Mouse (Mus musculus) heart, postnatal 0 days (tissue): ENCODE results near the gene Btbd16. TPM values are rescaled to one million over a fixed set of nuclear protein-coding genes. Genes with fewer than 3 reads are reported as not detected.

ENCODE experiments used
- ATAC-seq: fragments of 200-750 bp; cut with Nextera tagmentation; 2 replicates; pipeline ENCODE4 v1.8.0; 2017; ENCODE audit warnings: low read depth, moderate number of reproducible peaks, moderate library complexity; ENCODE audit not compliant: insufficient read depth
- DNase-seq: peaks from one replicate; pipeline ENCODE4 v3.0.0-alpha.2; 2016; ENCODE audit warnings: low spot score
- H3K27ac ChIP-seq: fragments of 300-500 bp; sonication (generic); 2 replicates; pipeline ENCODE4 v1.5.1; 2014; ENCODE audit warnings: low read depth, mild to moderate bottlenecking
- H3K27me3 ChIP-seq: fragments of 300-500 bp; sonication (generic); 2 replicates; pipeline ENCODE4 v1.6.1; 2014; ENCODE audit warnings: low read length, mixed read lengths; ENCODE audit not compliant: control insufficient read depth, insufficient read depth
- H3K36me3 ChIP-seq: fragments of 300-500 bp; sonication (generic); replicated peaks from 2 replicates; pipeline ENCODE4 v1.6.1; 2014; ENCODE audit warnings: low read length, mixed read lengths; ENCODE audit not compliant: control insufficient read depth, insufficient read depth
- H3K4me1 ChIP-seq: fragments of 300-500 bp; sonication (generic); 2 replicates; pipeline ENCODE4 v1.6.1; 2014; ENCODE audit warnings: antibody characterized with exemption; ENCODE audit not compliant: control insufficient read depth, insufficient read depth
- H3K4me2 ChIP-seq: fragments of 300-500 bp; sonication (generic); 2 replicates; pipeline ENCODE4 v1.6.1; 2014; ENCODE audit warnings: low read depth, mild to moderate bottlenecking, low read length, moderate library complexity
- H3K4me3 ChIP-seq: fragments of 300-500 bp; sonication (generic); 2 replicates; pipeline ENCODE4 v1.5.1; 2014; ENCODE audit warnings: low read depth, low read length
- H3K9ac ChIP-seq: fragments of 300-500 bp; sonication (generic); replicated peaks from 2 replicates; pipeline ENCODE4 v1.6.1; 2014; ENCODE audit warnings: low read depth, low read length, mixed read lengths
- H3K9me3 ChIP-seq: fragments of 300-500 bp; sonication (generic); replicated peaks from 2 replicates; pipeline ENCODE4 v1.6.1; 2016; ENCODE audit warnings: low read length; ENCODE audit not compliant: control insufficient read depth
- CTCF ChIP-seq: IDR thresholded peaks from 2 replicates; pipeline ENCODE4 v1.5.1; 2016; ENCODE audit warnings: antibody characterized with exemption, control low read depth, low read depth
- EP300 ChIP-seq: IDR thresholded peaks from 2 replicates; pipeline ENCODE4 v1.6.1; 2016; ENCODE audit warnings: antibody characterized with exemption, low read depth
- WGBS: fragments of 180-500 bp; shearing (Covaris S2); extraction: QIAGEN DNeasy Blood & Tissue Kit; methylation state at CpG from one replicate; pipeline ENCODE4 v1.1.7; 2014; 5-methylcytosine and 5-hydroxymethylcytosine counted together
- polyA plus RNA-seq: library from polyadenylated mRNA; unstranded; fragments of >200 nt; fragmentation: Nextera tagmentation; extraction: Ambion mirVana; gene quantifications from 2 replicates; pipeline ENCODE4 v1.2.1, GENCODE M21; 2015
- total RNA-seq: library from RNA; depleted of rRNA; stranded (reverse); fragments of >200 nt; gene quantifications from 2 replicates; pipeline ENCODE4 v1.2.3, GENCODE M21; 2014; ENCODE audit warnings: low replicate concordance

The Btbd16 gene
- total and polyA plus RNA-seq, 2 experiments from 2014 or later = 0.25 TPM; not detected in 1

DNA sequence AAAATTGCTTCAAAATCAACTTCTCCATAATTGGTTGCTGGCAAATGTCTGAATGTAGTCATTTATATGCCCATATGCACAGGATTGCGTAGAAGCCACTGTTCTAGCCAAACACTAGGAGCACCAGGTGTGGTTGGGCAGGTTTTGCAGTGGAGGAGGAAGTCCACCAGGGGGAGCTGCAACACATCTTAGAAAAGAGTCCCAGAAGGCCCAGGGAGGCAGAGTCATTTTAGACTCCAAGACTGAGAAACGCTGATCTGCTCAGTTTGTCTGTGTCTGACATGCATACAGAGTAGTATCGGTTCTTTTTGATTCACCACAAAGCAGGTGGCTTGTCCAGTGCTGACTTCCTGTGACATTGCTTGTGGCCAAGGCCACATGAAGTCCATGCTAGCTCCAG, 3.2 kb upstream of the Btbd16 start:
- DNase-seq = peak; percentile 70
- H3K9me3 ChIP-seq = no peaks in the 10 kb centered on the region
- no peaks in the 10 kb centered on the region for H3K36me3 ChIP-seq
- H3K4me2 ChIP-seq = no peak overlapping the region
- no peak for TF ChIP-seq EP300
- peak; percentile 88 for TF ChIP-seq CTCF
- H3K27me3 ChIP-seq = no peaks in the 10 kb centered on the region
- no peak overlapping the region for H3K27ac ChIP-seq
- H3K9ac ChIP-seq = no peak overlapping the region
- no peak for ATAC-seq
- no peak overlapping the region for H3K4me3 ChIP-seq
- 29% methylated on average over 3 of the region's 3 CpGs for WGBS
- H3K4me1 ChIP-seq = peaks cover 5% of the 10 kb centered on the region; the same call in 1 of the 2 replicates

DNA sequence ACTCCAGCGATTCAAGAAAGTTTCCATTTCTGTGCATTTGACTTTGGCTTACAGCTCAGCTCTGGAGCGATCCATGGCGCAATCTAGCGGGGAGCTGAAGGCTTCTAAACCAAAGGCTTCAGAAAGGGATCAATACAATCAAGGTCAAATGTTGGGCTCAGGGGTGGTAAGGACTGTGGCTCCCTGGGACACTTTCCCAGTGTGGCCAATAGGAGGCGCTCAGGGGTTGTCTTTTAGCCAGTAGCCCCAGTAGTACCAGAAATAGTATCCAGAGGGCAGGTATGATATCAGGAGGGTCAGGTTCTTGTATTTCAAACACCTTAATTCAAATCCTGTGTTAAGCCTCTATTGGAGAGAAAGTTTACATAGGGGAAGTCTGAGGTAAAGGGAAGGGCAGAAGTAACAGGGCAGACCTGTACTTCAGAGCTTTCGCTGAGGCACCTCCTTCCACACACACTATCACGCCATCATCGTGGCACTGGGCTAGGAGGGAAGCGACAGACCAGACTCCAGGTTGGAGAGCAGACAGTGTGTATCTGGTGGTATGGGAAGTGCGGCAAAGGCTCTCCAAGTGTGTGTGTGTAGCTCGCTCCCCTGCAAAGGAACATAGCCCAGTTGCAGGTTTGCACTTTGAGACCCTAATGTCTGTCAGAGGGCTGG, 568 bp upstream of the Btbd16 start:
- Histone ChIP-seq H3K4me3 (no peak overlapping the region), H3K27ac (peak overlapping the region; percentile 70; the same call in 1 of the 2 replicates), H3K9ac (no peak overlapping the region), H3K4me2 (no peak overlapping the region), H3K27me3 (no peaks in the 10 kb centered on the region), H3K9me3 (no peaks in the 10 kb centered on the region), H3K4me1 (peaks cover 5% of the 10 kb centered on the region; the same call in 1 of the 2 replicates), H3K36me3 (no peaks in the 10 kb centered on the region)
- peak; percentile 41 for DNase-seq
- ATAC-seq = peak; percentile 84
- no peak for TF ChIP-seq EP300
- TF ChIP-seq CTCF = peak; percentile 70
- WGBS = 59% methylated on average over 11 of the region's 11 CpGs

DNA sequence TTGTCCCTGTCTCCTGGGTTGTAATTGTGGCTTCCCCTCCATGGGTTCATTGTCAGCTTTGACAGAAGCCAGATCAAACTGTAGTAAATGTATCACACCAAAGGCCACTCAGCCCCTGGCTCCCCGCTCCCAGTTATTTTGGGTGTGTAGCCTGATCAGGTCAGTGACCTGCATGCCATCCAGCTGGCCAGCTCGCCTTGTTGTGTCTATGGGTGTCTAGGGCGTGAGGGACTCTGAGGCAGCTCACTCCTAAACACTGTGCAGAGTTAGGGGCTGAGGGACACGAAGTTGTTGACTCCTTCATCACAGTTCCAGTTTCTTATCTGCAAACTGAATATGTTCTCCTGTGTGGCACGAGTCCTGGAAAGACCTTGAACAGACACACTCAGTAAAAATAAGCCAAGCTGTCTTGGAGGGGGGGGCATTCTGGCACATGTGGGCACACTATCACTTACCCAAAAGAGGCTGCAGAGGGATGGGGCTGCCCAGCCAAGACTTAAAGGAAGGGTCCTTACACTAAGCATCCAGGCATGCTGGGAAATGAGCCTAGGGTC, 7.1 kb downstream of the Btbd16 start:
- Histone ChIP-seq H3K27me3 (no peaks in the 10 kb centered on the region), H3K4me2 (no peak overlapping the region), H3K4me1 (peaks cover 14% of the 10 kb centered on the region), H3K9ac (no peak overlapping the region), H3K4me3 (no peak overlapping the region), H3K36me3 (no peaks in the 10 kb centered on the region), H3K27ac (peak overlapping the region; percentile 81), H3K9me3 (no peaks in the 10 kb centered on the region)
- peak; percentile 68 for DNase-seq
- peak; percentile 70 for ATAC-seq
- WGBS = 26% methylated on average over 5 of the region's 5 CpGs
- no peak for TF ChIP-seq CTCF
- no peak for TF ChIP-seq EP300

DNA sequence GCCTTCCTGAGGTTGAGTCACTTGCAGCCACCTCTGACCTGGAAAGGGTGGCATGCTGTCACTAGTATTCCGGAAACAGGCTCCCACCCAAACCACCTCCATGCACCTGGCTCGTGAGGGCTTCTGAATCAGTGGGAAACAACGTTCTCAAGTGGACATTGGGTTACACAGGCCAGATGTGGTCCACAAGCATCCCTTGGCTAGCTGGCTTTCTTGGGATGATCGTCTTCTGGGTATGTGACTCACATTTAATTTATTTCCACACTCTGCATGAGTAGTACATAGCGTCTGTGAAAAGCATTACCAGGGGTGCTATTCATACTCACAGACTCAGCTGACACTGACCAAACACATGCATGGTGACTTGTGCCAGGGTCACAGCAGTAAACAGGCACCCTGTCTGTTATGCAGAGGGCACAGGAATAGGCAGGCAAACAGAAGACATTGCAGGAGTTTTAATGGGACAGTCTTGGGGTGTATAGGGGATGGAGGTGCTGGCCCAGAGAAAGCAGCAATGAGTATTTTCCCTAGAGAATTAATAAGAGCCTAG, 8.7 kb downstream of the Btbd16 start:
- H3K4me2 ChIP-seq = no peak overlapping the region
- no peak overlapping the region for H3K9ac ChIP-seq
- no peak for TF ChIP-seq EP300
- no peak for TF ChIP-seq CTCF
- no peaks in the 10 kb centered on the region for H3K36me3 ChIP-seq
- no peak for DNase-seq
- no peak overlapping the region for H3K4me3 ChIP-seq
- no peak overlapping the region for H3K27ac ChIP-seq
- H3K27me3 ChIP-seq = no peaks in the 10 kb centered on the region
- H3K9me3 ChIP-seq = no peaks in the 10 kb centered on the region
- peaks cover 19% of the 10 kb centered on the region for H3K4me1 ChIP-seq
- WGBS = 77% methylated on average over 5 of the region's 5 CpGs
- no peak; the same call in 1 of the 2 replicates for ATAC-seq

DNA sequence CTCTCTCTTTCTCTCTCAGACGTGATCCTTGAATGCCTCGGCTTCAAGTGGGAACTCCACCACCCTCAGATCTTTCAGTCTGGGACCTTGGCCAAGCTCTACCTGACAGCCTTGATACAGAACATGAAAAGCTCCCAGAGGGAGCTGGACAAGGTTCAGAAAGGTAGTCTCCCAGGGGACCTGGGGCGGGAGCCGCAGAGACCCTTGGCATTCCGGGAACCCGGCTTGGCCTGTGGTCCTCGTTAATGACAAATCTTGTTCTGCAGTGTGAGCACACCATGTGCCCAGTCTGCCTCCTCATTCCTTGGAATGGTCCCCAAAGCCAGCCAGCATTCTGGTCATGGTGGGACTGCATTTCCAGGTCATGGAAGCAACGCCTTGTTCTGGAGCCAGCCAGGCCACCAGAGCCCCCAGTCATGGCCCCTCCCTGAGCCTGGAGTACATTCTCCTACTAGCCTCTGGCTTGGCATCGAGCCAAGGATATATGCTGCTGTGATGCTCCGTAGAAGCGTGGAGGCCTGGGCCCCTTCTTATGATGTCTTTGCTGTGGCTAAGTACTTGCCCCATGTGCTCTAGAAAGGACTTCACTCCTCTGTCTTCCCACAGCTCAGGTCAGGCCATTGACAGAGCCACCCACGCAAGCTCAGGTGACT, 12.2 kb downstream of the Btbd16 start:
- Histone ChIP-seq H3K4me1 (peaks cover 10% of the 10 kb centered on the region; the same call in 1 of the 2 replicates), H3K27me3 (no peaks in the 10 kb centered on the region), H3K9me3 (no peaks in the 10 kb centered on the region), H3K27ac (no peak overlapping the region), H3K4me2 (no peak overlapping the region), H3K36me3 (no peaks in the 10 kb centered on the region), H3K4me3 (no peak overlapping the region), H3K9ac (no peak overlapping the region)
- TF ChIP-seq CTCF (no peak), EP300 (no peak)
- ATAC-seq (no peak), DNase-seq (no peak)
- 37% methylated on average over 12 of the region's 12 CpGs for WGBS
